Mouse (Mus musculus) kidney, embryonic 14.5 days (tissue): Measurements from ENCODE around the gene Chfr. TPM values are rescaled to one million over a fixed set of nuclear protein-coding genes. Genes with fewer than 3 reads are reported as not detected.

Experiments used
- ATAC-seq: fragments of 200-750 bp; cut with Nextera tagmentation; 2 replicates; pipeline ENCODE4 v1.8.0; 2017; ENCODE audit warnings: moderate number of reproducible peaks, mild to moderate bottlenecking, moderate TSS enrichment, moderate library complexity; ENCODE audit not compliant: low FRiP score, low TSS enrichment
- H3K27ac ChIP-seq: fragments of 300-500 bp; sonication (generic); 2 replicates; pipeline ENCODE4 v1.5.1; 2014; ENCODE audit warnings: low read depth, mild to moderate bottlenecking, low read length, moderate library complexity, mixed read lengths
- H3K27me3 ChIP-seq: fragments of 300-500 bp; sonication (generic); 2 replicates; pipeline ENCODE4 v1.6.1; 2014; ENCODE audit warnings: mild to moderate bottlenecking, low read length; ENCODE audit not compliant: control insufficient read depth, insufficient read depth
- H3K36me3 ChIP-seq: fragments of 300-500 bp; sonication (generic); 2 replicates; pipeline ENCODE4 v1.6.1; 2014; ENCODE audit warnings: low read length, mixed read lengths; ENCODE audit not compliant: control insufficient read depth, insufficient read depth
- H3K4me1 ChIP-seq: fragments of 300-500 bp; sonication (generic); 2 replicates; pipeline ENCODE4 v1.6.1; 2014; ENCODE audit warnings: low read length, mixed read lengths; ENCODE audit not compliant: control insufficient read depth, insufficient read depth
- H3K4me2 ChIP-seq: fragments of 300-500 bp; sonication (generic); replicated peaks from 2 replicates; pipeline ENCODE4 v1.6.1; 2014; ENCODE audit warnings: low read depth, mild to moderate bottlenecking, low read length
- H3K4me3 ChIP-seq: fragments of 300-500 bp; sonication (generic); 2 replicates; pipeline ENCODE4 v1.5.1; 2014; ENCODE audit warnings: mild to moderate bottlenecking, low read length
- H3K9ac ChIP-seq: fragments of 300-500 bp; sonication (generic); 2 replicates; pipeline ENCODE4 v1.6.1; 2014; ENCODE audit warnings: low read depth, mild to moderate bottlenecking, low read length, moderate library complexity
- H3K9me3 ChIP-seq: fragments of 300-500 bp; sonication (generic); 2 replicates; pipeline ENCODE4 v1.6.1; 2016; ENCODE audit warnings: low read length; ENCODE audit not compliant: control insufficient read depth
- WGBS: fragments of 180-500 bp; shearing (Covaris S2); extraction: QIAGEN DNeasy Blood & Tissue Kit; methylation state at CpG from one replicate; pipeline ENCODE4 v1.1.7; 2014; 5-methylcytosine and 5-hydroxymethylcytosine counted together
- polyA plus RNA-seq: library from polyadenylated mRNA; unstranded; fragments of >200 nt; fragmentation: Nextera tagmentation; extraction: Ambion mirVana; gene quantifications from 2 replicates; pipeline ENCODE4 v1.2.1, GENCODE M21; 2014

The Chfr gene
- polyA plus RNA-seq, 1 experiment from 2014 or later: 40.8 TPM

DNA sequence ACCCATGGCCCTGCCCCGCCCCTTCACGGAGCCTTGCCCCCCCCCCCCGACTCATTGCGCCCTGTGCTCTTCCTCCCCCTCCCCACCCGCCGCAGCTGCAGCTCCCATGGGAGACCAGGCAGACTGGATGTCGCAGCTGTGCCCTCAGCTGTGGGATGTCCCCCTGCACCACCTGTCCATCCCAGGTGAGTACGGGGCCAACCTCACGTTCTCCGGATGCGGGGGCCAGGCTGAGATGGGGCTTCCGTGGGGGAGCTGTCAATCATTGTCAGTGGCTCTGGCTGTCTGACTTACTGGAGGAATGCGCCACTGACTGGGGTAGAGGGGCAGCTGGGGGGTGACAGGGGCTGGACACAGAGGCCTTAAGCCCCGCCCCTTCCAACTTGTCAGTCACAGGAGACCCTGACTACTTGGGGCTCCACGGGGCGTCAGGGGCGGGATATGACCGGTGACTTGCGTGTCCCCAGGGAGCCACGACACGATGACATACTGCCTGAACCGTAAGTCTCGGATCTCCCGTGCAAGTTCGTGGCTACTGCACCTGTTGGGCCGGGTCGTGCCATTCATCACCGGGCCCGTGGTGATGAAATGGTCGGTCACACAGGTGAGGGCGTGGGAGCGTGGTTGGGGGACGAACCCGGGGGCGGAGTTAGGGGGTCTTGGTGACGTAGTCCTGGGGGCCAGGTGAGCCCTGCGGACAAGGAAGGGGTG, 34.6 kb upstream of the Chfr start:
- peak overlapping the region; percentile 59 for H3K4me2 ChIP-seq
- H3K9ac ChIP-seq: no peak overlapping the region
- H3K27ac ChIP-seq: no peak overlapping the region
- WGBS: 1% methylated on average over 31 of the region's 37 CpGs
- peaks cover 33% of the 10 kb centered on the region for H3K36me3 ChIP-seq
- H3K27me3 ChIP-seq: no peaks in the 10 kb centered on the region
- H3K4me1 ChIP-seq: peaks cover 18% of the 10 kb centered on the region
- H3K9me3 ChIP-seq: no peaks in the 10 kb centered on the region
- H3K4me3 ChIP-seq: peak overlapping the region; percentile 34
- ATAC-seq: peak; percentile 48

GRCm38 (mm10) chr5:110101716-110102347, 33.8 kb upstream of the Chfr start:
- no peak overlapping the region for H3K27ac ChIP-seq
- peak overlapping the region; percentile 59 for H3K4me2 ChIP-seq
- peaks cover 38% of the 10 kb centered on the region for H3K36me3 ChIP-seq
- peak; percentile 37 for ATAC-seq
- peak overlapping the region; percentile 34 for H3K4me3 ChIP-seq
- H3K27me3 ChIP-seq: no peaks in the 10 kb centered on the region
- no peak overlapping the region for H3K9ac ChIP-seq
- 20% methylated on average over 34 of the region's 34 CpGs for WGBS
- peaks cover 24% of the 10 kb centered on the region for H3K4me1 ChIP-seq
- no peaks in the 10 kb centered on the region for H3K9me3 ChIP-seq

DNA sequence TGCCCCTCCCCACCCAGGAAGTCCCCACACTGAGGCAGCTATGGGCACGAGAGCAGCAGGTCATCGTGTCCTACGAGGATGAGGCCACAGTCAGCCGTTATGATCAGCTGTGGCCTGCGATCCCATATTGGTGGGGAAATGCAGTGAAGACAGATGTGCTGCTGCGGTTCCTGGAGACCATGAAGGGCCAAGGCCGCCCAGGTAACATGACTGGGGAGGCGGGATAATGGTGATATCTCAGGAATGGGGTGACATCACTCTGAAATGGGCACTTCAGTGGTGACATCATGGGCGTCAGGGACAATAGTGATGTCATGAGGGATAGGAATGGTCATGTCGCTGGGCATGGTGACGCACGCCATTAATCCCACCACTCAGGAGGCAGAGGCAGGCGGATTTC, 33.2 kb upstream of the Chfr start:
- no peak overlapping the region for H3K27ac ChIP-seq
- H3K9ac ChIP-seq: no peak overlapping the region
- peaks cover 24% of the 10 kb centered on the region for H3K4me1 ChIP-seq
- H3K36me3 ChIP-seq: peaks cover 38% of the 10 kb centered on the region
- no peaks in the 10 kb centered on the region for H3K27me3 ChIP-seq
- no peak for ATAC-seq
- WGBS: 90% methylated on average over 13 of the region's 13 CpGs
- H3K4me2 ChIP-seq: no peak overlapping the region
- no peak overlapping the region for H3K4me3 ChIP-seq
- H3K9me3 ChIP-seq: no peaks in the 10 kb centered on the region

GRCm38 (mm10) chr5:110102853-110103625, 32.6 kb upstream of the Chfr start:
- peaks cover 24% of the 10 kb centered on the region for H3K4me1 ChIP-seq
- no peak overlapping the region for H3K4me2 ChIP-seq
- H3K9me3 ChIP-seq: no peaks in the 10 kb centered on the region
- no peak overlapping the region for H3K9ac ChIP-seq
- H3K27ac ChIP-seq: no peak overlapping the region
- WGBS: 95% methylated on average over 19 of the region's 19 CpGs
- H3K27me3 ChIP-seq: no peaks in the 10 kb centered on the region
- no peak for ATAC-seq
- no peak overlapping the region for H3K4me3 ChIP-seq
- H3K36me3 ChIP-seq: peaks cover 38% of the 10 kb centered on the region

GRCm38 (mm10) chr5:110103901-110104615, 31.6 kb upstream of the Chfr start:
- no peak overlapping the region for H3K9ac ChIP-seq
- H3K9me3 ChIP-seq: no peaks in the 10 kb centered on the region
- peaks cover 38% of the 10 kb centered on the region for H3K36me3 ChIP-seq
- no peak overlapping the region for H3K4me3 ChIP-seq
- peaks cover 24% of the 10 kb centered on the region for H3K4me1 ChIP-seq
- H3K4me2 ChIP-seq: no peak overlapping the region
- 97% methylated on average over 27 of the region's 27 CpGs for WGBS
- H3K27ac ChIP-seq: no peak overlapping the region
- no peaks in the 10 kb centered on the region for H3K27me3 ChIP-seq
- no peak for ATAC-seq

DNA sequence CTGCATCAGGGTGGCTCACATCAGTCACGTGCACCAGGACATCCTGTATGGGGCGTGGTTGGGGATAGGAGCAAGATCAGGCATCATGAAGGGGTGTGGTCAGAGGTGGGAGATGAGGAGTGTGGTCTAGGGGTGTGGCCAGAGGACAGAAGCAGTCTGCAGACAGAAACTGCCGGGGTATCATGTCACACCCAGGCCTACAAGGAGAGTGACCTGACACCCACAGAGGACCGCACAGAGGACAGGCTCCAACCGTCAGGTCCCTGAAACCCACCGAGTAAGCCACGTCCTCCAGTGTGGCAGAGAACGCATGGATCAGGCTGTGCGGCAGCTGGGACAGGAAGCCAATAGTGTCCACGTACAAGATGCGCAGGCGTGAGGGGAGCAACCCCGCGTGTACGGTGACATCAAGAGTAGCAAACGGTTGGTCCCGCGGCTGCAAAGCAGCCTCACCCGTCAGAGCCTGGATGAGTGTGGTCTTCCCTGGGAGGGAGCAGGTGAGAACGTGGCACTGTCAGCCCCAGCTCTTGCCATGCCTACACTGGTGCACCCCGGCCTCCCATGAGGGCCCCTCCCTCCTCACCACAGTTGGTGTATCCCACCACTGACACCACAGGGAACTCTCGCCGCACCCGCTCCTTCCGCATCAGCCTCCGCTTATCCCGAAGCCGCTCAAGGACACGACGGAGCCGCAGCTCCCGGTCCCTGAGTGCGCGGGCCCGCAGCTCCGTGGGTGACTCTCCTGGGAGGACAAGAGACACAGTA, 30.8 kb upstream of the Chfr start:
- H3K9me3 ChIP-seq: no peaks in the 10 kb centered on the region
- H3K4me1 ChIP-seq: peaks cover 24% of the 10 kb centered on the region
- no peak overlapping the region for H3K9ac ChIP-seq
- H3K36me3 ChIP-seq: peaks cover 38% of the 10 kb centered on the region
- H3K4me3 ChIP-seq: no peak overlapping the region
- no peaks in the 10 kb centered on the region for H3K27me3 ChIP-seq
- ATAC-seq: no peak
- no peak overlapping the region for H3K4me2 ChIP-seq
- WGBS: 96% methylated on average over 36 of the region's 36 CpGs
- no peak overlapping the region for H3K27ac ChIP-seq

DNA sequence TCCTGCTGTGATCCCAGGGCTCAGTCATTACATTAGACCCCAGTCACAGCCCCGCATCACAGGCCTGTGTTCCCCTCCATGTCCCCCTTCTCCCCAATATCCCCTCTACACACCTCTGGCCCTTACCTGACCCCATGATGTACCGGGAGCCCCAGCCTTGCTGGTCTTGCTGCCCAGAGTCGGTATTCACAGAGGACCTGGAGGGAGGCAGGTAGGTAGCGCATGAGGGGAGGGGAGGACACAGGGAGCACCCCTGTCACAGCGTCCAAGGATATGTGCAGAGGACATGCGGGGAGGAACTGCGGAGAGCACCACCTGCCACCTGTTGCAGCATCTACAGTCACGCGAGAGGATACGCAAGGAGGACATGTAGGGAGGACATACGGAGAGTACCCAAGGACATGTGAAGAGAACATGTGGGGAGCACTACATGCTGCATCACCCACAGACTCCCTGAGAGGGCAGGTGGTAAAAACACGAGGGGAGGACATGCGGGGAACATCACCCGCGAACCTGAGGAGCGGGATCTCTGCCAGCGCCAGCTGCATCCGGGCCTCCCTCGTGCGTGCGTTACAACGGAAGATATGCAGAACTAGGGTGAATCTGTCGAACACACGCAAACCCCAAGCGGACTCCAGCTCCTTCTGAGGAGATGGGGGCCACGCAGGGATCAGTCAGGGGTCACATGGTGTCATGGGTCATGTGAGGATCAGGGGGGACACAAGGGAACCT, 29.3 kb upstream of the Chfr start:
- Histone ChIP-seq H3K27ac (no peak overlapping the region), H3K4me2 (peak overlapping the region; percentile 81), H3K4me3 (peak overlapping the region; percentile 89), H3K9ac (peak overlapping the region; percentile 91), H3K9me3 (no peaks in the 10 kb centered on the region), H3K4me1 (peaks cover 12% of the 10 kb centered on the region), H3K36me3 (peaks cover 38% of the 10 kb centered on the region), H3K27me3 (no peaks in the 10 kb centered on the region)
- no peak for ATAC-seq
- WGBS: 96% methylated on average over 26 of the region's 26 CpGs
